Mouse (Mus musculus): ENCODE measurements around the gene Alb. TPM values are rescaled to one million over a fixed set of nuclear protein-coding genes. Genes with fewer than 3 reads are reported as not detected.

Alb gene
- 648 and 11,382 TPM in 2 replicates for total RNA-seq (2021)
- long read RNA-seq, experiment 1, transcript Alb-201 (15 exons, 2,034 nt), result major isoform, 90 of 158 reads
- long read RNA-seq, experiment 1, partial matches to known transcripts, result 68 of 158 reads
- long read RNA-seq, experiment 1, other reads (novel, unspliced or antisense), result 0 of 158 reads
- long read RNA-seq, experiment 2, transcript Alb-201 (15 exons, 2,034 nt), result major isoform, 2,466 of 4,327 reads
- long read RNA-seq, experiment 2, partial matches to known transcripts, result 1,839 of 4,327 reads
- long read RNA-seq, experiment 2, other reads (novel, unspliced or antisense), result 22 of 4,327 reads

- DNase-seq, result no peak
Measured at GRCm38 (mm10) chr5:90460619-90461018, at the start of gene Alb. Alb (plus strand) TSS chr5:90460897.

GRCm38 (mm10) chr5:90414142-90414924, 46.4 kb upstream of the Alb start:
- DNase-seq, result no peak

- DNase-seq, result no peak
Measured at GRCm38 (mm10) chr5:90414925-90415295, 45.8 kb upstream of the Alb start.

GRCm38 (mm10) chr5:90424625-90425024, 36.1 kb upstream of the Alb start:
- DNase-seq, result no peak

GRCm38 (mm10) chr5:90425191-90425590, 35.5 kb upstream of the Alb start:
- no peak for DNase-seq

GRCm38 (mm10) chr5:90431053-90431452, 29.6 kb upstream of the Alb start:
- no peak for DNase-seq

- DNase-seq, result no peak
Measured at GRCm38 (mm10) chr5:90439157-90439556, 21.5 kb upstream of the Alb start.

GRCm38 (mm10) chr5:90447577-90447976, 13.1 kb upstream of the Alb start:
- DNase-seq, result no peak

- no peak for DNase-seq
Measured at GRCm38 (mm10) chr5:90449961-90450360, 10.7 kb upstream of the Alb start.

- no peak for DNase-seq
Measured at GRCm38 (mm10) chr5:90452711-90453110, 8.0 kb upstream of the Alb start.

GRCm38 (mm10) chr5:90457241-90457640, 3.5 kb upstream of the Alb start:
- DNase-seq, result no peak

- no peak for DNase-seq
Measured at GRCm38 (mm10) chr5:90458727-90459126, 2.0 kb upstream of the Alb start.

GRCm38 (mm10) chr5:90466806-90467205, 6.1 kb downstream of the Alb start:
- no peak for DNase-seq

GRCm38 (mm10) chr5:90467245-90467644, 6.5 kb downstream of the Alb start:
- peak; percentile 37 for DNase-seq

GRCm38 (mm10) chr5:90470836-90471235, 10.1 kb downstream of the Alb start:
- no peak for DNase-seq

- no peak for DNase-seq
Measured at GRCm38 (mm10) chr5:90473902-90474301, 13.2 kb downstream of the Alb start.

- DNase-seq, result peak; percentile 37
Measured at GRCm38 (mm10) chr5:90474369-90474768, 13.7 kb downstream of the Alb start.

GRCm38 (mm10) chr5:90476741-90477140, 16.0 kb downstream of the Alb start:
- no peak for DNase-seq

GRCm38 (mm10) chr5:90477308-90478140, 16.8 kb downstream of the Alb start:
- DNase-seq, result no peak

- no peak for DNase-seq
Measured at GRCm38 (mm10) chr5:90478886-90479285, 18.2 kb downstream of the Alb start.

- no peak for DNase-seq
Measured at GRCm38 (mm10) chr5:90485597-90485996, 24.9 kb downstream of the Alb start.

- DNase-seq, result no peak
Measured at GRCm38 (mm10) chr5:90488323-90488722, 27.6 kb downstream of the Alb start.

GRCm38 (mm10) chr5:90490518-90490917, 29.8 kb downstream of the Alb start, which contains the start of gene Afp:
Afp (plus strand) TSS chr5:90490737.
- no peak for DNase-seq
